Mouse (Mus musculus) CH12.LX (cell line): ENCODE measurements at regions not wholly inside any gene's neighbourhood (a gene's known extent, or its start where the extent isn't known, plus 50 kb on each side); places are given as distances from the start of the nearest gene placed in this dataset.

Experiments used
- DNase-seq: peaks from one replicate; pipeline ENCODE4 v3.0.0-alpha.2; 2013; ENCODE audit errors: extremely low read depth
- H3K27ac ChIP-seq: 2 replicates; pipeline ENCODE4 v1.5.1; 2012; ENCODE audit warnings: low read depth, mild to moderate bottlenecking, control low read depth, moderate library complexity; ENCODE audit not compliant: insufficient read depth
- H3K27me3 ChIP-seq: replicated peaks from 2 replicates; pipeline ENCODE3; 2012; ENCODE audit warnings: inconsistent platforms
- H3K36me3 ChIP-seq, 2 experiments: replicated peaks in 1 of 2; 2 replicates each; pipeline versions ENCODE3 to v1.6.1; 2012; ENCODE audit warnings: inconsistent platforms in 1 of 2, low read length in 1 of 2, mild to moderate bottlenecking in 1 of 2, mixed read lengths in 1 of 2, moderate library complexity in 1 of 2; ENCODE audit not compliant: control insufficient read depth in 1 of 2, insufficient read depth in 1 of 2
- H3K4me1 ChIP-seq, 2 experiments: 2 replicates each; pipeline ENCODE4 v1.6.1; 2012; ENCODE audit warnings: inconsistent platforms in 1 of 2, moderate library complexity in 1 of 2; ENCODE audit not compliant: insufficient read depth in 2 of 2, control insufficient read depth in 1 of 2
- H3K4me2 ChIP-seq: 2 replicates; pipeline ENCODE4 v1.6.1; 2012; ENCODE audit warnings: low read depth, mild to moderate bottlenecking, control low read depth; ENCODE audit not compliant: poor library complexity, insufficient read depth, severe bottlenecking
- H3K4me3 ChIP-seq, 3 experiments: fragments of 150-350 bp in 1 of 3; sonication (generic) in 1 of 3; replicated peaks in 1 of 3; 2 replicates each; pipeline versions ENCODE3 to v1.5.1; 2011 to 2012; ENCODE audit warnings: low read depth in 2 of 3, low read length in 2 of 3, mild to moderate bottlenecking in 2 of 3, moderate library complexity in 2 of 3, control low read depth in 1 of 3, improper control_type of control experiment in 1 of 3, inconsistent platforms in 1 of 3, mixed read lengths in 1 of 3; ENCODE audit not compliant: poor library complexity in 1 of 3
- H3K79me2 ChIP-seq: replicated peaks from 2 replicates; pipeline ENCODE4 v1.6.1; 2012; ENCODE audit warnings: mild to moderate bottlenecking, moderate library complexity; ENCODE audit not compliant: control insufficient read depth, poor library complexity, insufficient read depth, severe bottlenecking; ENCODE audit errors: extremely low read depth
- H3K9ac ChIP-seq: 2 replicates; pipeline ENCODE4 v1.6.1; 2012; ENCODE audit warnings: low read depth, mild to moderate bottlenecking, control low read depth, moderate library complexity; ENCODE audit not compliant: insufficient read depth
- H3K9me3 ChIP-seq: replicated peaks from 2 replicates; pipeline ENCODE3; 2012; ENCODE audit warnings: low read length, inconsistent platforms, mixed read lengths
- MXI1 ChIP-seq: IDR thresholded peaks from 2 replicates; pipeline ENCODE4 v1.6.1; 2011; ENCODE audit warnings: mild to moderate bottlenecking, low read depth, low read length, improper control_type of control experiment
- NELFE ChIP-seq: IDR thresholded peaks from 2 replicates; pipeline ENCODE4 v1.6.1; 2011; ENCODE audit warnings: low read depth, low read length, improper control_type of control experiment
- PAX5 ChIP-seq: IDR thresholded peaks from 2 replicates; pipeline ENCODE4 v1.6.1; 2012; ENCODE audit warnings: low read length, inconsistent platforms, mixed read lengths
- POLR2A ChIP-seq: IDR thresholded peaks from 2 replicates; pipeline ENCODE4 v1.6.1; 2011; ENCODE audit warnings: low read depth, mild to moderate bottlenecking, improper control_type of control experiment, low read length
- SIN3A ChIP-seq: IDR thresholded peaks from 2 replicates; pipeline ENCODE4 v1.6.1; 2012; ENCODE audit warnings: low read length, improper control_type of control experiment, inconsistent platforms
- TCF12 ChIP-seq: IDR thresholded peaks from 2 replicates; pipeline ENCODE4 v1.6.1; 2014; ENCODE audit warnings: low read depth, mild to moderate bottlenecking, inconsistent platforms, low read length, improper control_type of control experiment
- UBTF ChIP-seq: IDR thresholded peaks from 2 replicates; pipeline ENCODE4 v1.6.1; 2012; ENCODE audit warnings: low read depth, mild to moderate bottlenecking, inconsistent platforms, low read length, improper control_type of control experiment, moderate library complexity
- dilution Hi-C: fragments of 300-500 bp; cut with MboI; formaldehyde crosslinking; loops from 2 replicates; pipeline ENCODE4 v1.14.3; 2020; ENCODE audit warnings: low sequenced_read_pairs; ENCODE audit not compliant: extremely low pct_unique_long_range_greater_than_20kb, extremely low pct_ligation_motif_present
- in situ Hi-C: fragments of 300-500 bp; cut with MboI; formaldehyde crosslinking; loops from 3 replicates; pipeline ENCODE4 v1.14.3; 2019; ENCODE audit warnings: low sequenced_read_pairs, low pct_ligation_motif_present, low pct_unique_long_range_greater_than_20kb, mixed read lengths

GRCm38 (mm10) chr13:30448895-30449294 is 96.3 kb downstream of the Uqcrfs1 start:
- H3K4me2 ChIP-seq: no peak overlapping the region
- no peaks in the 10 kb centered on the region for H3K36me3 ChIP-seq
- DNase-seq: no peak
- H3K4me1 ChIP-seq: peaks cover 0 to 5% of the 10 kb centered on the region in 2 experiments; a peak in 1 of 4 replicates
- in situ Hi-C loops (no loop called here), dilution Hi-C loops (no loop called here)
- H3K27me3 ChIP-seq: no peaks in the 10 kb centered on the region
- TF ChIP-seq SIN3A (no peak), POLR2A (no peak), TCF12 (no peak), MXI1 (no peak), NELFE (no peak), PAX5 (no peak), UBTF (no peak)
- no peak overlapping the region for H3K9ac ChIP-seq
- H3K79me2 ChIP-seq: no peaks in the 10 kb centered on the region
- no peak overlapping the region for H3K27ac ChIP-seq
- H3K9me3 ChIP-seq: no peaks in the 10 kb centered on the region
- H3K4me3 ChIP-seq: no peak overlapping the region
